Mouse (Mus musculus) lung, postnatal 0 days (tissue): ENCODE data around the gene Tbkbp1. TPM values are rescaled to one million over a fixed set of nuclear protein-coding genes. Genes with fewer than 3 reads are reported as not detected.

Source experiments
- ATAC-seq: fragments of 200-750 bp; cut with Nextera tagmentation; 2 replicates; pipeline ENCODE4 v1.8.0; 2017; ENCODE audit warnings: moderate library complexity
- DNase-seq: peaks from one replicate; pipeline ENCODE4 v3.0.0-alpha.2; 2016; ENCODE audit warnings: low spot score
- H3K27ac ChIP-seq: fragments of 300-500 bp; sonication (generic); 2 replicates; pipeline ENCODE4 v1.5.1; 2014; ENCODE audit warnings: antibody characterized with exemption, mild to moderate bottlenecking, low read length, mixed read lengths
- H3K27me3 ChIP-seq: fragments of 300-500 bp; sonication (generic); replicated peaks from 2 replicates; pipeline ENCODE4 v1.6.1; 2014; ENCODE audit warnings: low read length, mixed read lengths; ENCODE audit not compliant: insufficient read depth
- H3K36me3 ChIP-seq: fragments of 300-500 bp; sonication (generic); 2 replicates; pipeline ENCODE4 v1.6.1; 2014; ENCODE audit warnings: low read length, mixed read lengths; ENCODE audit not compliant: insufficient read depth
- H3K4me1 ChIP-seq: fragments of 300-500 bp; sonication (generic); 2 replicates; pipeline ENCODE4 v1.6.1; 2014; ENCODE audit warnings: antibody characterized with exemption, low read depth, low read length, mixed read lengths; ENCODE audit not compliant: insufficient read depth
- H3K4me2 ChIP-seq: fragments of 300-500 bp; sonication (generic); replicated peaks from 2 replicates; pipeline ENCODE4 v1.6.1; 2014; ENCODE audit warnings: low read depth, mild to moderate bottlenecking, low read length, moderate library complexity, mixed read lengths
- H3K4me3 ChIP-seq: fragments of 300-500 bp; sonication (generic); 2 replicates; pipeline ENCODE4 v1.5.1; 2014; ENCODE audit warnings: low read depth, low read length
- H3K9ac ChIP-seq: fragments of 300-500 bp; sonication (generic); replicated peaks from 2 replicates; pipeline ENCODE4 v1.6.1; 2014; ENCODE audit warnings: low read depth, mild to moderate bottlenecking
- H3K9me3 ChIP-seq: fragments of 300-500 bp; sonication (generic); 2 replicates; pipeline ENCODE4 v1.6.1; 2016; ENCODE audit warnings: low read length, mixed read lengths
- CTCF ChIP-seq: IDR thresholded peaks from 2 replicates; pipeline ENCODE4 v1.5.1; 2016; ENCODE audit warnings: antibody characterized with exemption, mild to moderate bottlenecking
- EP300 ChIP-seq: IDR thresholded peaks from 2 replicates; pipeline ENCODE4 v1.6.1; 2016; ENCODE audit warnings: antibody characterized with exemption, mild to moderate bottlenecking, control low read depth
- WGBS: fragments of 180-500 bp; shearing (Covaris S2); extraction: QIAGEN DNeasy Blood & Tissue Kit; methylation state at CpG from one replicate; pipeline ENCODE4 v1.1.7; 2014; 5-methylcytosine and 5-hydroxymethylcytosine counted together
- polyA plus RNA-seq: library from polyadenylated mRNA; unstranded; fragments of >200 nt; fragmentation: Nextera tagmentation; extraction: Ambion mirVana; gene quantifications from 2 replicates; pipeline ENCODE4 v1.2.1, GENCODE M21; 2015

Gene Tbkbp1
- polyA plus RNA-seq: 8.1 and 8.9 TPM in 2 replicates

DNA sequence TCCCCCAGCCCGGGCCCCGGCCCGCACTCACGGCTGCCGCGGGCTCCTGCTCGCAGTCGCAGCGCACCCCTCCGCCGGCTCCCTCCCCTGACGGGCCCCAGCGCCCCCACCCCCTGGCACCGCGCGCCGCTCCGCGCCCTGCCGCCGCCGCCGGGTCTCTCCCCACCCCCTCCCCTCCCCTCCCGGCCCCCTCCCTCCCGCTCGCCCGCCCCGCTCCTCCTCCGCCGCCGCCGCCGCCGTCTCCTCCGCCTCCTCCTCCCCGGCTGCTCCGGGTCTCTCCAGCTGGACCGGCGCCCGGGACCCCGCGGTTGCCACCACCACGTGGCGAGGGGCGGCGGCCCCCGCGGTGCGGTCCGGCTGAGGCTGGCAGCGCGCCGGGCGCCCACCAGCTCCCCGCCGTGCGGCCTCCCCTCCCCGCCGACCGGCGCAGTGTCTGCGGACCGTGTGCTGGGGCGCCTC, at the start of gene Tbkbp1:
Tbkbp1 (minus strand) TSS at position 153 of the 459 bp plus-strand sequence.
- peak; percentile 36 for DNase-seq
- H3K27me3 ChIP-seq: no peaks in the 10 kb centered on the region
- H3K4me1 ChIP-seq: 0 out of 2 replicates have a peak, but pooled peaks cover 4% of the 10 kb centered on the region
- peak within 1 kb of the TSS; percentile 88 for H3K27ac ChIP-seq
- no peaks in the 10 kb centered on the region for H3K36me3 ChIP-seq
- H3K4me3 ChIP-seq: peak within 1 kb of the TSS; percentile 77
- H3K4me2 ChIP-seq: peak within 1 kb of the TSS; percentile 93
- WGBS: under 1% methylated on average over 15 of the region's 64 CpGs
- TF ChIP-seq EP300: no peak
- TF ChIP-seq CTCF: no peak
- peak within 1 kb of the TSS; percentile 54 for H3K9ac ChIP-seq
- ATAC-seq: no peak
- H3K9me3 ChIP-seq: no peaks in the 10 kb centered on the region

DNA sequence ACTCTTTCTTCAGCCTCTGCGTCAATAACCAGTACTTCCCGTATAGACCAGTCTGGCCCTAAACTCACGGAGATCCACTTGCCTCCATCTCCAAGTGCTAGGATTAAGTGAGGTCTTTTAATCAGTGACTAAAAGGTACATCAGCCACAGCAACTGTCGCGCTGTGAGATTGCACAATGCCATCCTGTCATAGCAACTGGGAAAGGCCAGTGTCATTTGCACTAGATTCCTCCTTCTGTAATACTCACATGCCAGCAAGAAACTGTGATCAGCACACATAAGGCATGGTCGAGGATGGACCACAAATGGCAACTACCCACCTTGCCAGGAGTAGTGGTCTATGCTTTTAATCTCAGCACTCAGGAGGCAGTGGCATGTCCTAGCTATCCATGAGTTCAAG, 48.2 kb upstream of the Tbkbp1 start:
- TF ChIP-seq CTCF (no peak), EP300 (no peak)
- Histone ChIP-seq H3K9ac (no peak overlapping the region), H3K27me3 (no peaks in the 10 kb centered on the region), H3K4me1 (no peaks in the 10 kb centered on the region), H3K4me2 (no peak overlapping the region), H3K9me3 (no peaks in the 10 kb centered on the region), H3K36me3 (no peaks in the 10 kb centered on the region), H3K27ac (no peak overlapping the region), H3K4me3 (no peak overlapping the region)
- no peak for ATAC-seq
- no peak for DNase-seq
- WGBS: 73% methylated on average over 6 of the region's 6 CpGs

GRCm38 (mm10) chr11:97198601-97199000, 47.3 kb upstream of the Tbkbp1 start:
- peak; percentile 56 for DNase-seq
- no peaks in the 10 kb centered on the region for H3K27me3 ChIP-seq

DNA sequence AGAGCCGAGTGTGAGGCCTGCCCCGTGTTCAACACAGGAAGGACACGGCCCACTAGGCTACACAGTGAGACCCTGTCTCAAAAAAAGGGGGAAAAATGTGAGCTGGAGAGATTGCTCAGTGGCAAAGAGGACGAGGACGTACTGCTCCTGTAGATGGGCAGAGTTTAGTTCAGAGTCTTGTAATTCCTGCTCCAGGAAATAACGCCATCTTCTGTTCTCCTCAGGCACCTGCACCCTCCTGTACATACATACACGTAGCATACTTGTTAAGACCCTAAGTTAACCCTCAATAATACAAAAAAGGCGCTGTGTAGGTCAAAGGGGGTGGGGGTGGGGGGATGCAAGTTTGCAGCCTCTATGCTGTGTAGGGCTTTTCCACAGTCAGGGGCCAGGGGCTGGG, 45.7 kb upstream of the Tbkbp1 start:
- Histone ChIP-seq H3K27ac (no peak overlapping the region), H3K4me3 (no peak overlapping the region), H3K9me3 (no peaks in the 10 kb centered on the region), H3K36me3 (no peaks in the 10 kb centered on the region), H3K27me3 (no peaks in the 10 kb centered on the region), H3K4me2 (no peak overlapping the region), H3K9ac (no peak overlapping the region), H3K4me1 (no peaks in the 10 kb centered on the region)
- no peak for TF ChIP-seq CTCF
- TF ChIP-seq EP300: no peak
- DNase-seq (no peak), ATAC-seq (no peak)
- WGBS: 65% methylated on average over 8 of the region's 8 CpGs

More at GRCm38 (mm10) chr11:97198601-97199000, 47.3 kb upstream of the Tbkbp1 start:
- H3K9ac ChIP-seq: no peak overlapping the region
- no peaks in the 10 kb centered on the region for H3K36me3 ChIP-seq
- 15% methylated on average over 5 of the region's 5 CpGs for whole genome bisulfite sequencing
- no peak overlapping the region for H3K4me2 ChIP-seq
- no peaks in the 10 kb centered on the region for H3K9me3 ChIP-seq
- TF ChIP-seq CTCF: peak; percentile 77
- no peak for TF ChIP-seq EP300
- no peak for ATAC-seq
- H3K4me3 ChIP-seq: no peak overlapping the region
- H3K4me1 ChIP-seq: no peaks in the 10 kb centered on the region
- H3K27ac ChIP-seq: no peak overlapping the region

GRCm38 (mm10) chr11:97196541-97196940, 45.2 kb upstream of the Tbkbp1 start:
- ATAC-seq (no peak), DNase-seq (no peak)
- 67% methylated on average over 12 of the region's 12 CpGs for WGBS

DNA sequence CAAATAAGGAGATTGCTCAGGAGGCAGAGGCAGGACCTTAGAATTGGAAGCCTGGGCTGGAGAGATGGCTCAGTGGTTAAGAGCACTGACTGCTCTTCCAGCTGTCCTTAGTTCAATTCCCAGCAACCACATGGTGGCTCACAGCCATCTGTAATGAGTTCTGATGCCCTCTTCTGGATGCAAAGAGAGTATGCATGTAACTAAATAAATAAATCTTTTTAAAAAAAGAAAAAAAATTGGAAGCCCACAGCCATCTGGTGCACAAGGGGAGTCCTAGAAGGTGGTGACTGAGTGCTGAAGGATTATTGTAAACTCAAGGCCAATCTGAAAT, 41.3 kb upstream of the Tbkbp1 start:
- DNase-seq: no peak
- Histone ChIP-seq H3K4me2 (no peak overlapping the region), H3K36me3 (no peaks in the 10 kb centered on the region), H3K4me1 (no peaks in the 10 kb centered on the region), H3K4me3 (no peak overlapping the region), H3K27me3 (no peaks in the 10 kb centered on the region), H3K9ac (no peak overlapping the region), H3K27ac (no peak overlapping the region), H3K9me3 (no peaks in the 10 kb centered on the region)
- TF ChIP-seq CTCF (peak; percentile 29; the same call in 1 of the 2 replicates), EP300 (no peak)
- no peak for ATAC-seq

More at GRCm38 (mm10) chr11:97196541-97196940, 45.2 kb upstream of the Tbkbp1 start:
- no peak overlapping the region for H3K9ac ChIP-seq
- TF ChIP-seq CTCF (no peak), EP300 (no peak)
- H3K4me2 ChIP-seq: no peak overlapping the region
- H3K4me3 ChIP-seq: no peak overlapping the region
- no peaks in the 10 kb centered on the region for H3K4me1 ChIP-seq
- H3K9me3 ChIP-seq: no peaks in the 10 kb centered on the region
- no peaks in the 10 kb centered on the region for H3K36me3 ChIP-seq
- H3K27me3 ChIP-seq: no peaks in the 10 kb centered on the region
- H3K27ac ChIP-seq: no peak overlapping the region
